Mouse (Mus musculus) left cerebral cortex, postnatal 25 days (tissue): ENCODE data around the gene Hic2. TPM values are rescaled to one million over a fixed set of nuclear protein-coding genes. Genes with fewer than 3 reads are reported as not detected.

Experiments used
- DNase-seq, 2 experiments: peaks; one replicate each; pipeline ENCODE4 v3.0.0; 2022; ENCODE audit warnings: low spot score in 2 of 2, mixed read lengths in 1 of 2
- intact Hi-C: fragments of 180-260 bp; cut with DNase I; formaldehyde crosslinking; loops from one replicate; pipeline ENCODE4 v1.15.1; 2025
- total RNA-seq, 2 experiments: library from RNA; stranded (reverse); gene quantifications; 2 replicates each; pipeline ENCODE4 v1.2.3; 2021

Hic2 gene
- total RNA-seq: 1 to 10 TPM; 4.2 to 4.4 TPM

DNA sequence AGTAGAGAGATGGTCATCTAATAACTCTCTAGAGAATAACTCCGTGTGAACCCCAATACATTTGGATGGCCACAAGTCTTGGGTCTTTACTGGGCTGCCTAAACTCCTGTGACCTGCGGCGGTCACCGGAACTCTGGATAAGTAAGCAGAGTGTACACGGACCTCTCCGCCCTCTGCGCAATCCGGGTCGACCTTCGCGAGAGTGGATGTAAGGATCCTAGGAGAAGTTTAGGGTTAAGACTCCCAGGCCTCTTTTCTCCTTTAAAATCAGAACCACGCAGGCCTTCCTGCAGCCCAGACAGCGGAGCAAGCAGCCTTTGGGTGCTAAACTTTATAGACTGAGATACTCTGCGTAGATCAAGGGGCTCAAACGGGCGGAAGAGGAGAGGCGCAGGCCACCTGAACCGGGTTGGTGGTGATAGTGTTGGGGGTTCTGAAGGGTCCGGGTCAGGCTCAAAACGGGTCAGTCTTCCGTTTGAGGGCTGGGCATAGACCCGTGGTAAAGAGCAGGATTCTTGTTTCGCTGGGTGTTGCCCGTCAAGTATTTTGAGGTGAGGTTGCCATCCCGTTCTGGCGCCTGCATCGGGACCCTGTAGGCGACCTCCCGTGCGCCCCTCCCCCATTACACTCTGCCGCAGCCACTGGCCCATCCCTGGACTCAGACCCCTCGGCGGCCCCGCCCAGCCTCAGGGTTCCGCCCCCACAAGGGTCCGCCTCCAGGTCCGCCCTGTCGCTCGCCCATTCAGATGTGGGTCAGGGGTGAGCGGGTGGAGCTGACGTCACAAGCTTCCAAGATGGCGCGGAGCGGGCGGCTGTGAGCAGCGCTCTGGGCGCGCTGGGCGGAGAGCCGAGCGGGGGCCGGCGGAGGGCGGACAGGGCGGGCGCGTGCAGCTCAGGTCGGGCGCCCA is at the start of gene Hic2:
TSS of gene Hic2 (plus strand) at position 779 of the 908 bp plus-strand sequence.
- intact Hi-C loops: loop anchor here (1.0 to 2.0 kb wide), 2 partner anchors 22 to 43 kb away; partner anchors contain the start of gene Tmem191c
- peak; percentile 89 to 91 for DNase-seq

DNA sequence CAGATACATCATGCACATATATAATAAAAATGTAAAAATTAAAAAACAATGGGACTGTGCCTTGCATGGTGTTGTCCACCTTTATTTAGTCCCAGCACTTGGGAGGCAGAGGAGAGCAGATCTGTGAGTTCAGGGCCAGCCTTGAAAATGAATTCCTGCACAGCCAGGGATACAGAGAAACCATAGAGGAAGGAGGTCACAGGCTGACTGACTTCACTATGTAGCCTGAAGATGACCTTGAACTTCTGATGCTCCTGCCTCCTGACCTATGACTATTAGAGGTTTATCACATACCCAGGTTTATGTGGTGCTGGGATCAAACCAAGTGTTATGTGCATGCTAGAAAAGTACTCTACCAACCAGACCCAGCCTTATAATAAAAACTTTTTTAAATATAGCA is 47.9 kb upstream of the Hic2 start:
- intact Hi-C loops: no loop called here
- DNase-seq: no peak

DNA sequence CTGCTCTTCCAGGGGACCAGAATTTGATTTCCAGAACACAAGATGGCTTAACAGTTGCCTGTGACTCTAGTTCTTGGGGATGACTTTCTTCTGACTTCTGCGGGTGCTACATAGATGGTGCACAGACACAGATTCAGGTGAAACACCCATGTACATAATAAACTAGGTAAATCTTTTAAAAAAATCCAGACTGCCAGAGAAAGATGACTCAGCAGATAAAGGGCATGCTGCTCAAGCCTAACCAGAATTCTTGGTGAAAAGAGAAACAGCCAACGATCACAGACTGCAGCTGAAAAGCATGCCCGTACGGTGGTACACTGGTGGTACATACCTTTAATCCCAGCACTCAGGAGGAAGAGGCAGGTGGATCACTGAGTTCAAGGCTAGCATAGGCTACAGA is 39.5 kb upstream of the Hic2 start:
- intact Hi-C loops: no loop called here

DNA sequence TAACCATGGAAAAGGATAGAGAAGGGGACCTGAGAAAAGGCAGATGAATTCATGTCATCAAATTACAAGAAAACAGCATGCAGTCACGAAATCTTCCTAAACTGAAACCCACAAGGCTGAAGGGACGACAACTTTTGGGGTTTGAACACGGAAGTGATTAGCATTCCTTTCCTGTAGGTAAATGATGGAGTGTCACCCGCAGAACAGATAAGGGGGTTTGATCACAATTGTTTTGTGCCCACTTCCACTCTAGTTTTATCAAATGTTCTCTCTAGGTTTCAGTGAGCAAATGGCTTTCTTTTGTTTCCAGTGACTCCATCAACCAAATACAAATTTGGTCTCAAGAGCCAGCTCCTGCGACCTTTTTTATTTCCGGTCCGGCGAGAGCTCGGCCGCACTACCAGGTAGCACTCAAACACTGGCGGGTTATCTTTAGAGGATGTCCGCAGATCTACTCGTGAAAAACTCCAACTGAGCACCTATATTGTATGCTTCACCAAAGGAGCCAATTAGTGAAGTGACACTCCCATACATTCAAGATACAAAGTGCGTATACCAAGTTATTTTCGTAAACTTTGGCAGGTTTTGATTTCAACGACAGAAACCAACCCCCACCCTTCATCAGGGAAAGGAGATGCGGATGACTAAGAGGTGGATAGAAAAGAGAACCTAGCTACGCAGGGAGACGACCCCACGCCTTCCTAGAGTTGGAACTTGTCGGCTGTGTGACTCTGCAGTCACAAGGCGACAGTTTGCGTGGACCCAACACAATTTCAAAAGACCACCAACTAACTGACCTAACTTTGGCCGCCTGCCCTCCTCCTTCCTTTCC is 33.0 kb upstream of the Hic2 start:
- intact Hi-C loops: no loop called here
- DNase-seq: peak in 1 of 2 experiments; percentile 14

More for the DNA sequence above, 39.5 kb upstream of the Hic2 start:
- DNase-seq: no peak

DNA sequence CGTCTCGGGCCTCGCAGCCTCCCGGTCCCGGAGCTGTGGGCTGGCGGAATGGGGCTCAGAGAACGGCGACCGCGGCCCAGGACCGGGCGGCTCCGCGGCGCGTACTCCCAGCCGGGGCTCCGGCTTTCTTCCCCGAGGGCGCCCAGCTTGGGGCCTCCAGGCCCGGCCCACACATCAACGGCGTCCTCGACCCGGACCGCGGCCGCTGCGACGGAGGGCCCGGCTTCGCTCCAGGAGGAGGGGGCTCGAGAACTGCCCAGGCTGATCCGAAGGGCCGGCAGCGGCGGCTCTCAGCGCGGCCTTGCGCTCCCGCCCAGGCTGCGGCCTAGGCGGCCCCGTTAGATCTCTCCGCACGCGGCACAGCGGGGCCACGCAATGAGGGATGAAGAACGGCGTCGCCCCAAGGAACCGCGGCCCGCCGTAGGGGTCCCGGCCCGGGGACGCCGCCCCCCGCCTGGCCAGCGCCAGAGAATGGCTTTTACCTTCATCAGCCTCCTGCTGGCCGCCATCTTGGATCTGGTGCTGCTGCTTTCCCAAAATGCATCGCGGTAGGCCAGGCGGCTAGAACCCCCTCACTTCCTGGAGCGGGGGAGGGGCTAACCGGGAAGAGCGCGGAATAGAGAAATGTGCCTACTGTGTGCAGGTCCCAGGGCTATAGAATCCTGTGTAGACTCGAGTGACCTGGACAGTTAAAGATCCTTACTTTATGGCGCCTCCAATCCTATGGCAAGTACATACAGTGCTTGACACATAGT is 32.2 kb upstream of the Hic2 start:
- DNase-seq: peak; percentile 88 to 90
- intact Hi-C loops: no loop called here

DNA sequence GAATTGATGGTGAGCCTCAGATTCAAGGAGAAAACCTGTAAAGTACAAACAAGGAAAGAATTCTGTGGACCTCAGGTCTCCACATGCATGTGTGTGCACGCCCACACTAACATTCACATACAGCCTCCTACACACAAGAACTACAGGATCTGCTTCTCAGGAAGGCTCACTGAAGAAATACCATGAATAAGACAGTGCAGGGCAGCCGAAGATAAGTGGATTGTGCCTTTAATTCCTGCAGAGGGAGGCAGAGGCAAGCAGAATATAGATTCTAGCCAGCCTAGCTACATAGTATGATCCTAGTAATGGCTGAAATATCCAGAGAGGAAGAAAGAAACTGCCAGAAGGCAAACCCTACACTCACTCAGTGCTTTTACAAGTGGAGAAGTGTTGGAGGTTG is 31.4 kb upstream of the Hic2 start:
- intact Hi-C loops: no loop called here
- peak; percentile 15 to 56 for DNase-seq

DNA sequence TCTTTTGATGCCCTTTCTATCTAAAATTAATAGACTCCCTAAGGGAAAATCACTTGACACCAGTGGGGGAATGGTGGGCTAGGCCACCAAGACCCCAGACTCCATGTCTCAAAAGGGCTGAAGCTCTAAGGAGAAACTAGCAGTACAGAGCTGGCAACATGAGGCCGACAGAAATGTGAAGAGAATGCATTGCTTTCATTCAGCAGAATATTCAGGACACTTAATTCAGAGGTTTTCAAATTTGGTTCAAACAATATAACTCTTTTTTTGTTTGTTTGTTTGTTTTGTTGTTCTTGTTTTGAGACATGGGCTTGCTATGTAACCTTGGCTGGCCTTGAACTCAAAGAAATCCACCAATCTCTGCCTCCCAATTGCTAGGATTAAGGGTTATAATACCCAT is 30.8 kb upstream of the Hic2 start, which contains the start of gene Ube2l3:
TSS of gene Ube2l3 (minus strand) at position 101 of the 400 bp plus-strand sequence.
- DNase-seq: no peak
- intact Hi-C loops: no loop called here

DNA sequence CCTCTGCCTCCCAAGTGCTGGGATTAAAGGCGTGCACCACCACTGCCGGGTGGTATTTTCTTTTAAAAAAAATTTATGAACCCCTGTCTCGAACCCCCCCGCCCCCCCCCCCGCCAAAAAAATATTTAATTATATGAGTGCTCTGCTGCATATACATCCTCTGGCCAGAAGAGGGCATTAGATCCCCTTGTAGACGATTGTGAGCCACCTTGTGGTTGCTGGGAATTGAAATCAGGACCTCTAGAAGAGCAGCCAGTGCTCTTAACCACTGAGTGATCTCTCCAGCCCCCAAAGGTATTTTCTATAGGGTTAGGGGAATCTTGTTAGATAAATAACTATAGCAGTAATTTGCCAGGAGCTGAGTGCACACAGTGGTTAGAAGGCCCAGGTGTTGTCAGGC is 28.4 kb upstream of the Hic2 start:
- no peak for DNase-seq
- intact Hi-C loops: loop anchor here (5.0 kb wide), 1 partner anchor 73 kb away; the partner anchor contains the start of gene Sdf2l1

DNA sequence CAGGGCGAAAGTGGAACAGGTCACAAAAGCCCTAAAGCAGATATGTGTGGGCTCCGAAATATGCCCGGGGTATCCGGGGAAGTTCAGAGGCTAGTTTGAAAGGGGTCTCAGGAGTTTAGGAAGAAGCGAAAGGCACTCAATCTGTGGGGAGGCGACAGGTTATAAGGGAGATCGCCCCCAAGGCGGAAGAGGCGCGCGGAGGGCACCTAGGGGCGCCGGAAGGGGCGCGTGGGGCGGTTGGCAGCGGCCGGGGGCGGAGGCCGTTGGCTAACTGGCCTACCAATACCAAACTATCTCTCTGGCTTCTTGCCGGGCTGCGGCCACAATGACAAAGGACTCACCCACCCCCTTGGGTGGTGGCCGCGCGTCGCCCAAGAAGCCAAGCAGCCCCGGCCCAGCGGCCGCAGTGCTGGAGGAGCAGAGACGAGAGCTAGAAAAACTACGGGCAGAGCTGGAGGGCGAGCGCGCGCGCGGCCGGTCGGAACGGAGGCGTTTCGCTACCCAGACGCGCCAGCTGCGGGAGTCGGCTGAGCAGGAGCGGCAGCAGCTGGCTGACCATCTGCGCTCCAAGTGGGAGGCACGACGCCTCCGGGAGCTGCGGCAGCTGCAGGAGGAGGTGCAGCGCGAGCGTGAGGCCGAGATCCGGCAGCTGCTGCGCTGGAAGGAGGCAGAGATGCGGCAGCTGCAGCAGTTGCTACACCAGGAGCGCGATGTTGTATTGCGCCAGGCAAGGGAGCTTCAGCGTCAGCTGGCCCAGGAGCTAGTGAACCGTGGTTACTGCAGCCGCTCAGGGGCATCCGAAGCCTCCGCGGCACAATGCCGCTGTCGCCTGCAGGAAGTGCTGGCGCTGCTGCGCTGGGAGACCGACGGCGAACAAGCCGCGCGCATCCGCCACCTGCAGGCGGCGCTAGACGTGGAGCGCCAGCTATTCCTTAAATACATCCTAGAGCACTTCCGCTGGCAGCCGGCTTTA is 24.7 kb upstream of the Hic2 start, which contains the start of gene Rimbp3:
TSS of gene Rimbp3 (plus strand) at position 215 of the 973 bp plus-strand sequence.
- peak; percentile 85 to 88 for DNase-seq
- intact Hi-C loops: loop anchor here (1.0 to 5.0 kb wide), 2 partner anchors 68 to 76 kb away; partner anchors contain the start of genes Sdf2l1 and Tmem191c

DNA sequence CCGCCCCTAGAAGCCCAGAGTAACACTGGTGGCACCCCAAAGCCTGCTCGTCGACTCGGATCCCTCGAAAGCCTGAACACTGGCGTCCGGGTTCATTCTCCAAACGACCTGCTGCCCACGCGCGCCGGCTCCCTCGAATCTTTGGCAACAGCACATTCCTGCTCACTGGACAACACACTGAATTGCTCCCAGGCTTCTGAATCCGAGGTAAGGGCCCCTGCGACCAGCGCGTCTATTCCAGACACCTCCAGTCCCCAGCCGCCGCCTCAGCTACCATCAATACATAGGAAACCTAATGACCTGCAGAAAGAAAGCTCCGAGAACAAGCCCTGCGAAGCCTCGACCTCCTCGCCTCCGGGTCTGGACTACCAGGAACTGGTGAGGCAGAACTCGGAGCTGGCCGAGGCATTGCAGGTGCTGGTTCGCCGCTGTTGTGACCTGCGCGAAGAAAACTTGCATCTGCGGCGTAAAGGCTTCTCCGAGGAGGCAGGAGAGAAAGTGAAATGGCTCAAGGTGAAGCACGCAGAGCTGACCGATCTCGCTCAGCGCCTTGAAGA is 23.9 kb upstream of the Hic2 start:
- intact Hi-C loops: loop anchor here (1.0 to 5.0 kb wide), 2 partner anchors 67 to 77 kb away; partner anchors contain the start of genes Sdf2l1 and Tmem191c
- no peak for DNase-seq

DNA sequence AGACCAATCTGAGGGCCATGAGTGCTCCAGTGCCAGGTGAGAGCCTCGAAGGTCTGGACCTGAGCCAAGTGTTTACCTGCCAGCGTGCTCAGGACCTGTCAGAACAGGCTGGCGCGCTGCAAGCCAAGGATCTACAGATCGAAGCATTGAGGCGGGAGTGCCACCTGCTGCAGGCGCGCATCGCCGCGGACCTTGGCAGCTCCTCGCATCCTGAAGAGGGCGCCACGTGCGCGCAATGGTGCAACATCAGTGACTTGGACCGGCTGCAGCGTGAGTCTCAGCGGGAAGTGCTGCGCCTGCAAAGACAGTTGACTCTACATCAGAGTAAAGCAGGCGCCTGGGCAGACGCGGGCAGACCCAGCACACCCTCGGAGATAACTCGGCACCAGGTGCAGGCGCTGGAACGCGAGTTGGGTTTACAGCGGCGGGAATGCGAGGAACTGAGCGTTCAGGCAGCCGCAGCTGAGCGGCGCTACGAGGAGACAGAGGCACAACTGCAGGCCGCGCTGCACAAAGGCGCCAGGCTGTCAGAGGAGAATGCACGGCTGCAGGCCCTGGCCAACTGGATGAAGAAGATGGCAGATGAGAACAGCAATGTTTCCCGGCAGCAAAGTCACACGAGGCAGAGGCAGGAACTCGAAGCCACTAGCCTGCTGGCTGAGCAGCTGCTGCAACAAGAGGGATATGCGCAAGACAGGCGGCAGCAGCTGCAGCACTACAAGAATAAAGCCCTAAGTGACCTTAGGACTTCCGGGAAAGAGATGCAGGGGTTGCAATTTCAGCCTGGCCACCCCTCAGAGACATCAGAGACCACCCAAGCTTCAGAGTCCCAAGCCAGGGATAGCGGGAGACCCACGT is 23.2 kb upstream of the Hic2 start:
- intact Hi-C loops: loop anchor here (1.0 to 5.0 kb wide), 3 partner anchors 23 to 78 kb away; partner anchors contain the start of genes Hic2, Sdf2l1 and Tmem191c
- DNase-seq: peak; percentile 88 to 89

DNA sequence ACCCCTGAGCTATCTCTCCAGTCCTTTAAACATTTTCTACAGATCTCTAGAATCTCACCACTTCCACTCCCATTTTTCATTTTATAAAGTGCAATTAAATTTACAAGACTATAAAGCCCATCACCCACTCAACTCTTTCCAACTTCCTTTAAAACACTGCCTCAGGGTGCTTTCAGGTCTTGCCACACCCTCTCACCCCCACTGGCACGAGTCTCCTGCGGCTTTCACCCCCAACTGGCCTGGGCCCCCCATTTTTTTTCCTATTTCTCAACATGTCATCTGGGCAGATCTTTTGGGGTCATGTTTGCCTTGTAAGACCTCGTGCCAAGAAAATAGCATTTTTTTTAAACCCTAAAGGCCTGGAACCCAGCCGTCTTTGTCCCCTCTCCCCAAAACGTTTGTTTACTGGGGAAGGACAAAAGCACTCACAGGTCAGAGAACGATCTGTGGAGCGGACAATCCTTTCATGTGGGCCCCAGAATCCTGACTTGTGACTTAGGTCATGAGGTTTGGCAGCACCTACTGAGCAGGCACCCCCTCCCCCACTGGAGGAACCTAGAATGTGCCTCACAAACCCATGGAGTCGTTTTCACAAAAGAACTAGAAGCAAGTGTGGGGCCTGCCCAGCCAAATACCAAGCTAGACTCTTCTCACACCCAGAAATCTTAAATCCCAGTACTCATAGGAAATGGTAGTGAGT is 16.3 kb upstream of the Hic2 start:
- intact Hi-C loops: no loop called here

DNA sequence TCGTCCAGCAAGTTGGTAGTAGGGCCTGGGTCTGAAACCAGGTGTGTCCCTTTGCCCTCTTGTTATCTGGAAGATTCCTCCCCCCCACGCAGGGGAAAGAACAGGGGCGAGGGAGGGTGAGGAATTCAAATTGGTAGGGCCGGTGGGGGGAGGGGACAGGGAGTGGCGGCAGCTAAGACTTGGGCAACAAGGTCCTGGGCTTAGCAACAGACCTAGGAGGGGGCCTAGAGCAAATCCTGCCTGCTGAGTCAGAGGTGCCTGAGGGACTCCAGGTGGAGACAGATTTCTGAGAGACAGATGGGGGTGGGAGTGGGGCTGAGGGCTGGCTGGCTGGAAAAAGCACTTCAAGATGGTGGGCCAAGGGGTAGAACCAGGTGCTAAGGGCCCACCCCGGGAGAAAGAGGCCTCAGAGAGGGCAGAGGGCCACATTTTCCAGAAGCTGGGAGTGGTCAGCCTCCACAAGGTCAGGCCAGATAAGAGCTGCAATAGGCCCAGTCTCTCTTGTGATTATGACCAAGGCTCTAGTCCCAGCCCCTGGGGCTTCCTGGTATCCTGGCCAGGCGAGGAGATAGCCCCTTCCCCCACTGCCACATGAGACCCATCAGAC is 13.1 kb upstream of the Hic2 start:
- no peak for DNase-seq
- intact Hi-C loops: no loop called here

More for the DNA sequence above, 16.3 kb upstream of the Hic2 start:
- DNase-seq: no peak

DNA sequence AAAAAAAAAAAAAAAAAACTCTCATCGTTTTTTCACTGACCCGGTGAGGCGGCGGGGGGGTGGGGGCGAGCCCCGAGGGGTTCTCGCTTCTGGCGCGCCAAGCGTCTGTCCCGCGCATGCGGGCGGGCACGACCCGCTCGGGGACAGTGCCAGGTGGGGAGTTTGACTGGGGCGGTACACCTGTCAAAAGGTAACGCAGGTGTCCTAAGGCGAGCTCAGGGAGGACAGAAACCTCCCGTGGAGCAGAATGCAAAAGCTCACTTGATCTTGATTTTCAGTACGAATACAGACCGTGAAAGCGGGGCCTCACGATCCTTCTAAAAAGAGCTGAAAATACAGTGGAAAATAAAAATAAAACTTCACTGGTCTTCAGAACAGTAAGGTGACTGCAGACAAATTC is 11.2 kb upstream of the Hic2 start:
- peak; percentile 96 to 97 for DNase-seq
- intact Hi-C loops: no loop called here

DNA sequence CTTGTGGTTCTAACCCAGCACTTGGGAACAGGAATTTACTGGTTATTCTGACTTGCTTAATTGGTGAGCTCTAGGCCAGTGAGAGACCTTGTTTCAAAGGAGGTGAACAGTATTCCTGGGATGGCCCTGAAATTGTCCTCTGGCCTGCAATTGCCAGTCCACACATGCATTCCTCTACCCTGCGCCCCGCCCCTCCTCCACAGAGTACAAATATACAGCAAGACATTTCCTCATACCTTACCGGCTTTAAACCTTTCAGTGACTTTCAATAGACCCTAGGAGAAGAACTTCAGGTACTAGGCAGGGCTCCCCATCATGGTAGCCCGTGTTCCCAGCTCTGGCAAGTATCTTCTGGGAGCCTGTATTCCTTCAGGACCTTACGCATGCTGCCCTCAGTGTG is 7.8 kb upstream of the Hic2 start:
- intact Hi-C loops: no loop called here
- no peak for DNase-seq

DNA sequence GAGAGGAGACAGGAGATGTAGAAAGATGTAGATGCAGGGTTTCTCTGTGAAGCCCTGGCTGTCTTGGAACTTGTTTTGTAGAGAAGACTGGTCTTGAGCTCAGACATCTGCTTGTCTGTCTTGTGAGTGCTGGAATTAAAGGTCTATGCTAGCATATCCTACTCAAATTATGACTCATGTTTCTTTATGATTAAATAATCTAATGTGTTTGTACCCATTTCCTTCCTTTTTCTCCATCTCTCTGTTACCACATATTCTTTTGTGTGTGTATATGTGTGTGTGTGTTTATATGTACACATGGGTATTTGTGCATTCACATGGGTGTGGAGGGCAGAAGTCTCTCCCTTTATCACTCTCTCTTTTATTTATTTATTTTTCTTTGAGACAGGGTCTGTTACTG is 6.9 kb upstream of the Hic2 start:
- no peak for DNase-seq
- intact Hi-C loops: no loop called here
